Mouse (Mus musculus) stomach, embryonic 16.5 days (tissue): ENCODE data around the gene Fem1a. TPM values are rescaled to one million over a fixed set of nuclear protein-coding genes. Genes with fewer than 3 reads are reported as not detected.
A peak's percentile ranks its signal among the peaks of the same experiment; 100 is the strongest.
"Not testable (repeated sequence)": the region's sequence is repeated elsewhere in the genome, so short reads cannot be mapped to it uniquely, and the experiment has no call there.

Experiments used
- ATAC-seq: fragments of 200-750 bp; cut with Nextera tagmentation; 2 replicates; pipeline ENCODE4 v1.8.0; 2017; ENCODE audit warnings: moderate number of reproducible peaks, moderate TSS enrichment; ENCODE audit not compliant: insufficient read depth, low FRiP score
- H3K27ac ChIP-seq: fragments of 300-500 bp; sonication (generic); 2 replicates; pipeline ENCODE4 v1.5.1; 2014; ENCODE audit warnings: low read length
- H3K27me3 ChIP-seq: fragments of 300-500 bp; sonication (generic); 2 replicates; pipeline ENCODE4 v1.6.1; 2014; ENCODE audit warnings: low read length, control low read depth, mixed read lengths; ENCODE audit not compliant: control insufficient read depth, insufficient read depth
- H3K36me3 ChIP-seq: fragments of 300-500 bp; sonication (generic); 2 replicates; pipeline ENCODE4 v1.6.1; 2014; ENCODE audit warnings: low read length; ENCODE audit not compliant: control insufficient read depth, insufficient read depth
- H3K4me1 ChIP-seq: fragments of 300-500 bp; sonication (generic); 2 replicates; pipeline ENCODE4 v1.6.1; 2014; ENCODE audit warnings: low read length, control low read depth, mixed read lengths; ENCODE audit not compliant: control insufficient read depth, insufficient read depth
- H3K4me2 ChIP-seq: fragments of 300-500 bp; sonication (generic); 2 replicates; pipeline ENCODE4 v1.6.1; 2014; ENCODE audit warnings: low read depth, low read length, mixed read lengths
- H3K4me3 ChIP-seq: fragments of 300-500 bp; sonication (generic); replicated peaks from 2 replicates; pipeline ENCODE4 v1.5.1; 2014; ENCODE audit warnings: mild to moderate bottlenecking, low read length
- H3K9ac ChIP-seq: fragments of 300-500 bp; sonication (generic); 2 replicates; pipeline ENCODE4 v1.6.1; 2014; ENCODE audit warnings: low read length
- H3K9me3 ChIP-seq: fragments of 300-500 bp; sonication (generic); replicated peaks from 2 replicates; pipeline ENCODE4 v1.6.1; 2016; ENCODE audit warnings: low read length, control low read depth; ENCODE audit not compliant: control insufficient read depth
- WGBS: fragments of 180-500 bp; shearing (Covaris S2); extraction: QIAGEN DNeasy Blood & Tissue Kit; methylation state at CpG from one replicate; pipeline ENCODE4 v1.1.7; 2014; 5-methylcytosine and 5-hydroxymethylcytosine counted together
- polyA plus RNA-seq: library from polyadenylated mRNA; unstranded; fragments of >200 nt; fragmentation: Nextera tagmentation; extraction: Ambion mirVana; gene quantifications from 2 replicates; pipeline ENCODE4 v1.2.1, GENCODE M21; 2015

Gene Fem1a
- polyA plus RNA-seq, 1 experiment from 2014 or later: 12.9 TPM

GRCm38 (mm10) chr17:56258812-56259211, 2.2 kb downstream of the Fem1a start:
- Histone ChIP-seq H3K9ac (0 out of 2 replicates have a peak overlapping the region, but pooled peaks have one; percentile 29), H3K4me1 (peaks cover 35% of the 10 kb centered on the region), H3K4me2 (peak overlapping the region; percentile 2; the same call in 1 of the 2 replicates)
- not testable (repeated sequence) for H3K27ac ChIP-seq, H3K36me3 ChIP-seq, H3K9me3 ChIP-seq, H3K4me3 ChIP-seq, ATAC-seq, H3K27me3 ChIP-seq
- WGBS: 53% methylated on average over 2 of the region's 2 CpGs

- Histone ChIP-seq H3K27ac (no peak overlapping the region), H3K4me2 (peak overlapping the region; percentile 2; the same call in 1 of the 2 replicates)
These were observed 2.9 kb downstream of the Fem1a start for GRCm38 (mm10) chr17:56259301-56260037.

GRCm38 (mm10) chr17:56261166-56261565, 4.6 kb downstream of the Fem1a start:
- no peak for ATAC-seq
- H3K9me3 ChIP-seq: no peaks in the 10 kb centered on the region
- no peak overlapping the region for H3K4me2 ChIP-seq
- H3K9ac ChIP-seq: no peak overlapping the region
- H3K36me3 ChIP-seq: peaks cover 7% of the 10 kb centered on the region; the same call in 1 of the 2 replicates
- WGBS: 72% methylated on average over 3 of the region's 3 CpGs
- peaks cover 31% of the 10 kb centered on the region for H3K4me1 ChIP-seq
- no peak overlapping the region for H3K27ac ChIP-seq
- no peak overlapping the region for H3K4me3 ChIP-seq
- H3K27me3 ChIP-seq: no peaks in the 10 kb centered on the region

More at GRCm38 (mm10) chr17:56259301-56260037, 2.9 kb downstream of the Fem1a start:
- no peak for ATAC-seq
- Histone ChIP-seq H3K27me3 (no peaks in the 10 kb centered on the region), H3K36me3 (peaks cover 7% of the 10 kb centered on the region; the same call in 1 of the 2 replicates), H3K9ac (peak overlapping the region; percentile 26; the same call in 1 of the 2 replicates), H3K9me3 (no peaks in the 10 kb centered on the region), H3K4me1 (peaks cover 35% of the 10 kb centered on the region), H3K4me3 (no peak overlapping the region)
- WGBS: 87% methylated on average over 10 of the region's 10 CpGs

- no peaks in the 10 kb centered on the region for H3K9me3 ChIP-seq
- H3K36me3 ChIP-seq: peaks cover 7% of the 10 kb centered on the region; the same call in 1 of the 2 replicates
- H3K4me3 ChIP-seq: no peak overlapping the region
- H3K4me1 ChIP-seq: peaks cover 28% of the 10 kb centered on the region
- H3K9ac ChIP-seq: peak overlapping the region; percentile 17; the same call in 1 of the 2 replicates
- H3K27me3 ChIP-seq: no peaks in the 10 kb centered on the region
- WGBS: 68% methylated on average over 3 of the region's 3 CpGs
- no peak overlapping the region for H3K4me2 ChIP-seq
- no peak overlapping the region for H3K27ac ChIP-seq
- ATAC-seq: no peak
These were observed 6.1 kb downstream of the Fem1a start for GRCm38 (mm10) chr17:56262645-56263094.

- Histone ChIP-seq H3K9me3 (no peaks in the 10 kb centered on the region), H3K27me3 (no peaks in the 10 kb centered on the region), H3K4me2 (no peak overlapping the region), H3K9ac (no peak overlapping the region; the same call in 1 of the 2 replicates), H3K27ac (no peak overlapping the region), H3K36me3 (peaks cover 7% of the 10 kb centered on the region; the same call in 1 of the 2 replicates), H3K4me1 (peaks cover 16% of the 10 kb centered on the region), H3K4me3 (no peak overlapping the region)
- ATAC-seq: peak; percentile 67
- 18% methylated on average over 8 of the region's 8 CpGs for WGBS
These were observed 7.4 kb downstream of the Fem1a start for GRCm38 (mm10) chr17:56264020-56264419.

- Histone ChIP-seq H3K4me3 (no peak overlapping the region), H3K9me3 (no peaks in the 10 kb centered on the region), H3K4me2 (no peak overlapping the region), H3K27ac (no peak overlapping the region), H3K9ac (no peak overlapping the region), H3K36me3 (no peaks in the 10 kb centered on the region), H3K27me3 (no peaks in the 10 kb centered on the region), H3K4me1 (peaks cover 7% of the 10 kb centered on the region; the same call in 1 of the 2 replicates)
- 88% methylated on average over 4 of the region's 4 CpGs for WGBS
- ATAC-seq: no peak
These were observed 8.4 kb downstream of the Fem1a start for GRCm38 (mm10) chr17:56265011-56265410.

GRCm38 (mm10) chr17:56265869-56266268, 9.3 kb downstream of the Fem1a start:
- ATAC-seq: no peak
- 0 out of 2 replicates have a peak, but pooled peaks cover 2% of the 10 kb centered on the region for H3K36me3 ChIP-seq
- H3K27ac ChIP-seq: no peak overlapping the region
- H3K4me3 ChIP-seq: no peak overlapping the region
- no peak overlapping the region for H3K9ac ChIP-seq
- H3K4me1 ChIP-seq: 0 out of 2 replicates have a peak, but pooled peaks cover 3% of the 10 kb centered on the region
- no peak overlapping the region for H3K4me2 ChIP-seq
- no peaks in the 10 kb centered on the region for H3K9me3 ChIP-seq
- no peaks in the 10 kb centered on the region for H3K27me3 ChIP-seq
- 83% methylated on average over 3 of the region's 3 CpGs for WGBS

GRCm38 (mm10) chr17:56266271-56266670, 9.7 kb downstream of the Fem1a start:
- H3K9ac ChIP-seq: no peak overlapping the region
- no peaks in the 10 kb centered on the region for H3K27me3 ChIP-seq
- H3K36me3 ChIP-seq: peaks cover 5% of the 10 kb centered on the region
- no peak overlapping the region for H3K4me2 ChIP-seq
- no peak overlapping the region for H3K27ac ChIP-seq
- H3K9me3 ChIP-seq: no peaks in the 10 kb centered on the region
- ATAC-seq: no peak
- no peak overlapping the region for H3K4me3 ChIP-seq
- 0 out of 2 replicates have a peak, but pooled peaks cover 3% of the 10 kb centered on the region for H3K4me1 ChIP-seq
- WGBS: 52% methylated on average over 3 of the region's 3 CpGs

- Histone ChIP-seq H3K4me1 (peaks cover 12% of the 10 kb centered on the region), H3K36me3 (peaks cover 8% of the 10 kb centered on the region), H3K9ac (peak overlapping the region; percentile 60), H3K9me3 (no peaks in the 10 kb centered on the region), H3K27me3 (no peaks in the 10 kb centered on the region), H3K4me3 (peak overlapping the region; percentile 52), H3K4me2 (peak overlapping the region; percentile 62), H3K27ac (peak overlapping the region; percentile 90)
- whole genome bisulfite sequencing: 19% methylated on average over 12 of the region's 12 CpGs
- peak; percentile 87 for ATAC-seq
These were observed 12.6 kb downstream of the Fem1a start for GRCm38 (mm10) chr17:56269153-56269630.
